Mouse (Mus musculus): ENCODE data around the gene Gramd1b.
A peak's percentile ranks its signal among the peaks of the same experiment; 100 is the strongest.

The Gramd1b gene

DNA sequence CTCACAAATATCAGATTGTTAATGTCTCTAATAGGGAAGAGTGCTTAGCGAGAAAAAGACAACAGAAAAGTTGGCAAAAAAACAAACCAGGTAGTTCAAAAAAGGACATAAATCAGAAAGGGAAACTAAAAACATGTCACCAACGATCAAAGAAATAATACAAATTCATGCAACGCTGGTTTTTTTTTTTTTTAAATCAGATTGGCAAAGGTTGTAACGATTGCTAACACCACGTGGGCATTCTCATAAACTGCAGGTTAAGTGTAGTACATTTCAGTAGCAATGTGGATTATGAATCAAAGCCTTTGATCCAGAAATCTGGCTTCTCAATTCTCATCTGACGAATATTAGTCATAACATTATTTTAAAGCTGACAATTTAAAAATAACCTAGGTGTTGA, 169.2 kb downstream of the Gramd1b start:
- no peak for DNase-seq (ENCODE audit: low spot score)

DNA sequence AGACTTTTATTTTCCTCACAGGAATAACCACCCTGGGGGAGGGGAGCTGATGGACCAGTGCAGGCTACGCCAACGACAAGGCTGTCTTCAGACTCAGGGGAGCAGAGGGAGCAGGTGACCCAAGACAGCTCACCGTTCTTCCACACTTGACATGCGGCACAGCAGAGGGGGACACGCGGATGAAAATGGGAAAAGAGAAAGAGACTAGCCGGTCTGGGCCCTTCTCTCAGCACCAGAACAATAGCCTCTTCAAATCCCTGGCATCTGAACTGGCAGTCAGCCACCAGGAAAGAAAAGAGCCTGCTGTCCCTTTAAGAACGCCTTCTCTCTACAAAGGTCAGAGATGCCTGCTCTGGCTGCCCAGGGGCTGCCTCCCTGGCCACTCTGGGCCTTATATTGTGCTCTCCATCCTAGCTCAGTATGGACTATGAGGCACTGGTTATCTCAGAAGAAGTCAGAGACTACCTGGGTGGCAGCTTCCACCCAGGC, 172.7 kb downstream of the Gramd1b start:
- no peak for DNase-seq (ENCODE audit: low spot score)

DNA sequence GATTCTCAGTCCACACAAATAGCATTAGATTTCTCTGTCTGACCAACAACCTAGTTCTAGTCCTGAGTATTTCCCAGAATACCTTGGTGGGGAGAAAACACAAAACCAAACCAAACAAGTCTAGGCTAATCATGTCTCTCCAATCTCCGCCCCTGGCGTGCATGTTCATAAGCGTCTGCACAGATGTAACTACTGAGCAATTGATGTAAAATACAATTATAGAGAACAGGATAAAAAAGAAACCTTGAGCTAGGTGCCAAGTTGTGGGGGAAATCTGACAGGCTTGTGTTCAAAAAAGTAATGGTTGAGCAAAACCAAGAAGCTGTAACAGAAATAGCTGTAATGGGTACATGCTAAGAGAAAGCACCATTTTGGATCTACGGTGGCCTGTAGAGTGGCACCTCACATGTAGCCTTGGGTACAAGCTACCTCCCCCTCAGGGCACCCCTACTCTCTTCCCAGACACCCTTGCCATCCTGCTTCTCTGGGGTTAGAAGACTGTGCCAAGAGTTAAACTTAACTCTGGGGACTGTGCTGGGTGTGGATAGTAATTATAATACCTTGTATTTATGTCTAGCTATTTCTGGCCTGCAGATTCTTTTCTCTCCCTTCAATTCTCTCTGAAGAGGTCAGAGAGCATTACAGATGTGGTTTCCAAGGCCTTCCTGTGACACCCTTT, 174.3 kb downstream of the Gramd1b start:
- DNase-seq (ENCODE audit: low spot score), result no peak

DNA sequence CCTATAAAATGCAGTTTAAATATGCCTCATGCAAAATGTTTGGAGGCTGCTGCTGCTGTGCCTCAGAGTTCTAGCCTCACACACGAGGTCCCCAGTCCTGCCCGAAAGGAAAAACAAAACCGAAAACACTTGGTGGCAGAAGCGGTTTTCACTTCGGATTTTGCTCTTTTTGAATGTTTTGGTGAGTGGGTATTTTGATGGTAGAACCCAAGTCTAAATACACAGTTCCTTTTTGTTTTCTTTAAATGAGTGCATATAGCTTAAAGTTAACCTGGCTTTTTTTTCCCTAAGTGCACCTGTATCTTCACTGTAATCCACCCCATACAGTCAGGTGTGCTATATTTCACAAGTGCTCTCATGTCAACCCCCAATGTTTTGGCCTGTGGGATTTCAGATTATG, 174.8 kb downstream of the Gramd1b start:
- no peak for DNase-seq (ENCODE audit: low spot score)

DNA sequence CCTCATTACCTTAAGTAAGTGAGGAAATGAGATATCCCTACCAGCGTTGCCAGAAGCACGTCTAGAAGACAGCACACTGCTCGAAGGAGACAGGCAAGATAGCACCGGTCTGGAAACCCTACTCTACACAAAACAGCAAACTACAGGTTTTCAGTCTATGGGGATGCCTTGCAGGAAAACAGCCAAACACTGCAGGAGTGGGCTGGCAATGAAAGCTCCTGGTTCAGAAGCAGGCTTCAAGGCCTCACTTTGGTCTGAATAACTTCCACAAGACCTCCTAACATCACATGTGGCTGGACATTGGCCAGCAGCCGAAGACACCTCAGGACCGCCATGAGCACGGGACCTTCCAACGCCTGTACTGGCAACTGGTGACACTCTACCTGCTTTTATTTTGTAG, 175.8 kb downstream of the Gramd1b start:
- no peak for DNase-seq (ENCODE audit: low spot score)

DNA sequence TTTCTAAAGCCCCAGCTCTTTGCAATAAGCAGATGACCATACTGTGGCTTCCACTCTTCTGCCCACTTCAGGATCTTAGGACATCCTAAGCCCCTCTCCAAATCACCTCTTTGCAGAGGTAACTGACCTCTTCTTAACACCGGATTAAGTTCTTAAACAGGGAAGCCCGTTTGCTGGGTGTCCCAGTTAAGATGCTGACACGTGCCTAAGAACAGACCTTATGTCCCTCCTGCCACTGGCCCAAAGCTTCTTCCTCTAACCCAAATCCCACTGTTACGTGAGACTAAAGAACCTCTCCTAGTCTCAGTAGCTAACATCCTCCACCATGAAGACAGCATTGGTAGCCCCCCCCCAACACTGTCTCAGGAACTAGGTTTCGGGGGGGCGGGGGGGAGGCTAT, 177.6 kb downstream of the Gramd1b start:
- DNase-seq (ENCODE audit: low spot score), result no peak

DNA sequence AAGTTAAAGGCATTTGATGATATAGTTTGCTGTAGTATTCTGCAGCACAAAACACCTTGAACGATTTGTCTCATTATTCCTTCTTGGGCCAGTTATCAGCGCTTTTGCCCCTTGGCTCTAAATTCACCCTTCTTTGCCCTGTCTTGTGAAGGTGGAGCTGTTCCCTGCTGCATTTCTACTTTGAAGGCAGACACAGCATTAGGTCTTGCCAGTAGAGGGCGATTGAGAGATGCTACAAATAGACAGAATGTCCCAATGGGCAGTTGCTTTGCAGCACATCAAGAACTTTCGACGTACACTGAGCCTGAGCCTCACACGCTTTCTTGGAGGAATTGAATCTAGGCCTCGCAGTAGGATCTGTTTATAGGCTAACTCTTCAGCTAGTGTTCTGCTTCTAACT, 180.5 kb downstream of the Gramd1b start:
- DNase-seq (ENCODE audit: low spot score), result no peak

DNA sequence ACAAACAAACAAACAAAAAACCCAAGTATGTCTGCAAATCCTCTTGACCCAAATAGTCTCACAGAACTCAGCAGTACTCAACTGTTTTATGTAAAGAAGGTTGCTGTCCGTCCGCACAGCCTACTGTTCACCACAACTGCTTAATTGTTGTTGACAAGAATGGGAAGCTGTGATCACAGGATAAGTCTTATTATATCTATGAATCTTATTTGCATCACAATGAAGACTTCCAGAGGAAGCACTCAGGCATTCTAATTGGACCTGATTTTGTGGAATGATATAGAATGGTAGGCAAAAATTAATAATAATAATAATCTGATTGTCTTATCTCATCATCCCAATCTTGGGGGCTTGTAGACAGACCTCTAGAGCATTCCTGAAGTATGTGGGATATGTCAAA, 181.1 kb downstream of the Gramd1b start:
- no peak for DNase-seq (ENCODE audit: low spot score)

DNA sequence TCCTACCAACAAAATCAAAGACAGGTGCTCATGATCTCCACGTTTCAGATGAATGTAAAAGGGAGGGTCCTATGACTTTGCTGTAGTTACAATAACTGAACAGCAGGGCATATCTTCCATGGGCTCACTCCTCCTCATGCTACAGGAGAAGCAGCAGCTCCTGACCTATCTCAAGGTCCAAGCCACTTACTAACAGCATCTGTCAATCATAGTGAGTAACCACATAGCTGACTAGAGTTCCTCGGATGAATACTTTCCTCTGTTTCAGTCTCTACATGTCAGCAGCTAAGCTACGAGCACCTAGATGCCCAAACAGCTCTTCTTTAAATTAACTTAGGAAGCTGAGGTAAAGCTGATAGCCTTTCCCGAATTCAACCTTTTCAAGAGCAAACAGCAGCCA, 181.6 kb downstream of the Gramd1b start:
- DNase-seq (ENCODE audit: low spot score), result no peak

DNA sequence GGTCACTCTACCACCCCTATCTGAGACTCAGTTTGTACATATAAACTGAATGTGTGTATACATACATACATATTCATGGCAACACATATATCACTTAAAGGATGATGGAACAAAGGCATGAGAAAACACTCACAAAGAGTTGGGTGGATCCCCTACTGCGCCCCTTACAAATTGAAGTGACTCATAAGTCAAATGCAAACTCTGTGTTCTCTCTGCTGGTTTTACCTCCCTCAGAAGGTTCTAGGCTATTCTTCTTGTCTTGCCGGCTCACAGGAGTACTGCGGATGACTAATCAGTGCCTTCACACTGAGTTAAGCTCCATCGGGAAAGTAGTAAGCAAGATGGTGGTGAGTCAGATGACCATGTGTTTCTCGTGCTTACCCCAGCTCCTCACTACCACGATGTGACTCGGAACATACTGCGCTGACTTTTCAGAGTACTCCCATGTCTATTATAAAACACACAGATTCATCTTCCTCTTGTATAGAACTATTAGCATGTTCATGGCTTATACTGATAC, 182.4 kb downstream of the Gramd1b start:
- no peak for DNase-seq (ENCODE audit: low spot score)

DNA sequence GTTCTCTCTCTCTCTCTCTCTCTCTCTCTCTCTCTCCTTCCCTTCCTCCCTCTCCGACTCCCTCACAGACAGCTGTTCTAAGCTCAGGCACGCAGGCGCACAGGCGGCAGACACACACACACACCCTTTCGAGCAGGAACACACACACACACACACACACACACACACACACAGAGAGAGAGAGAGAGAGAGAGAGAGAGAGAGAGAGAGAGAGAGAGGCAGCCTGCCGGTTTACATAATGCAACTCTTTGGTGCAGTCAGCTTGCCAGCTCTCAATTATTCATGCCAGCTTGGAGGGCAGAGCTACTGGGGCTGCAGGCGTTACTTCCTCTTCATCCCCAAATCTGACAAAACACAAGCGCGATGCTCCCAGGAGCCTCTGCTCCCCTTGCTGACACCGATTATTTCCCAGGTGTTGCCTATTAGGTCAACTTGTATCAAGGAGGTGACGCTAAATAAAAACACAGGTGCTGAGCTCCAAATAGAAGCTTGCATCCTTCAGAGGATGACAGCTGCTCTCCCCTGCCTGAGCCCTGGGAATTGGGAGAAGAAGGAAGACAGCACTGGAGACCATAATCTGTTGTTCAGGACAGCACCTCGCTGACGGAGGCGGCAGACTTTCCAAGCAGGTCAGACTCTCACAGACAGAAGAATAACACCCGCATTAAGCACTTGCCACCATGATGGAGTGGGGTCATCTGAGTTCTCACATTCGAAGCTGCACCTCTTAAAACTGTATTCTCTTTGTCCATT, 184.8 kb downstream of the Gramd1b start:
- DNase-seq (ENCODE audit: low spot score), result no peak

DNA sequence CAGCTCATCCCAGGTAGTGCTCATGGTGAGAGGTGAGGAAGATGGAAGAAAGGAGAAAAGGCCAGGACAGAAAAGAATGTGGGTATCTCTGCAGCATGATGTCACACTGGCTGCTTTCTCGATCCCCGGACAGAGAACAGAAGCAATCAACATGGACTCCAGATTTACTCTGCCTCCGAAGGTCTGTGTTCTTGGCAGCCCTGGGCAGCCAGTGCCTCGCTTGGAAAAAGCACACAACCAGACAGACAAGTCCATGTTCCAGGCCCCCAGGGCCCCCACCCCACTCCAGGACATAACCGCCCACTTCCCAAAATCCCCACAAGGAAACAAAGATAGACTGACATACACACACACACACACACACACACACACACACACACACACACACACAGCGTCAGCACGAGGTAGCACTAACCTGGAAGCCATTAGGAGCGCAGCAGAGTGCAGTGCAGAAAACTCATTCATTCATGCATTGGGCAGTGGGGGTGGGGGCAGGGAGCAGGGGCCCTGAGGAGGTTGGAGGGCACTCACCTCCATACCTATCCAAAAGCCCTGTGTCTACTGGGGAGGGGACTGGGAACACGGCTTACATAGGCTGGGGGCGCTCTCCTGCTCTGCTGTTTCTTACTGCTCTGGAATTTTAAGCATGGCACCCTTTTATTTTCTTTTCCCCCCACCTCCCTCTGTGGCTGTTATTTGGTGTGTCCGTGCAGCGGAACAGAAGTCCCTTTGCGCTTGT, 185.5 kb downstream of the Gramd1b start:
- no peak for DNase-seq (ENCODE audit: low spot score)

DNA sequence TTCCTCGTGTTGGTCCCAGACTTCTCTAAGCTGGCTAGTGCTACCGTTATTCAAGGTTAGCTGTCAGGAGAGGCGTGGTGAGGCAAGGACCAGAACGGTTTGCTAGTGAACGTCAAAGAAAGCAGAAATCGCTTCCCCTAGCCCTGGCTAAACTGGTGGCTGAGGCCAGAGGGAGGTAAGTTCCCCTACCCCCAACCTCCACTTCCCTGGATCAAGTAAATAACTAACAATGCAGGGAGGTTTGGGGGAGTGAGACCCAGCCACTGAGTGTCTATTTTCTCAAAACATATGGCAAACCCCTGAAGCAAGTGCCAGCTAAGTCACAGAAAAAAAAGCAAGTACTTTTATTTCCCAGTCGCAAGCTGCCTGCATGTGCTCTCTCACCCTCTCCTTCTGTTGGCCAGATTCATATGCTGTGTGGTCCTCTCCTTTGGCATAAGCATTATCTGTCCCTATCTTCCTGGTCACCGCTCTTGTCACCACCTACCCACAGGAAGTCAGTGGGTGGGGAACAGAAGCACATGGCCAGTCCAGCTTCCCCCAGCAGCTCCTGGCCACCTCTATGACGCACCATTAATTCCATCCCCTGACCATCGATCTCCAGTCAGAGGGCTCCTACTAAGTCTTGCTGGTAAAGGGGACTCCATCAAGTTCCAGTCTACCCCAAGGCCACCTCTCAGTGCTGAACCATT, 186.2 kb downstream of the Gramd1b start:
- no peak for DNase-seq (ENCODE audit: low spot score)

DNA sequence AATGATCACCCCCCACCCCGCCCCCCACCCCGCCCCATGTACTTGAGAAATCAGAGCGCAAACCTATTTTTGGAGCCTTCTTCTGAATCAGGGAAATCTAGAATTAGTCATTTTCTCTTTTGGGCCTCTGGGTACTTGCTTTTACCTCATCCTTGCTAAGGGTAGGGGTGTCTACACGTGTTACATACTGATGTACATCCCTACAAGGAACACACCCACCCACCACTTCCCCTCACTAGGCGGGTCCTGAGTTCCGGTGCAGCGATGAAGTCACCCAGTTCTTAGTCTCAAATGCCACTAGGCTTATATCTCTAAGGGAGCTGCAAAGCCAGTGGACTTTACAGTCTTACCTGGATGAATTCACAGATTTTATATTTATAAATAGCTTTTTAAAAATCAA, 187.4 kb downstream of the Gramd1b start:
- no peak for DNase-seq (ENCODE audit: low spot score)

DNA sequence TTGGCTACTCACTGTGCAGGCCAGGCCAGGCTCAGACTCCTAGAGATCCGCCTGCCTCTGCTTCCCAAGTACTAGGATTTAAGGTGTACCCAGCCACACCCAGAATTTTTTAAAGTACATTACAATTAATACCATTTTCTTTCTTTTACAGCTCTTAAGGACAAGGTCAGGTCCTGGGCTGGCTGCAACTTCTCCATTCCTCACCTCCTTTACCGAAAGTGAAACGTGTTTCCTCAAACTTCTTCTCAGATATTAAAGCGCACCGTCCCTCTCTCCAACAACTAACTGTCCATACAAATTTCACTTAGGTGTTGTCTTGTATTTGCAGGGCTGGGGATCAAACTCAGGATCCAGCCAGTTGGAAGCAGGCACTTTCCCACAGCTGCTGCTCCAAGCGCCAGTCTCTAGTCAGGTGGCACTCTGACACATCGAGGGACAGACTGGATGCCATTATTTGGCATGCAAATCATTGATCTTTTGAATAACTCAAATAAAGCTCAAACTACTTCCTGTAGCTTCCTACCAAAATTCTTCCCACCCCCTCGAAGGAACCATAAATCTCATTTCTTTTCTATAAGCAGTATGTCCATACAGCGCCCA, 188.0 kb downstream of the Gramd1b start:
- no peak for DNase-seq (ENCODE audit: low spot score)

DNA sequence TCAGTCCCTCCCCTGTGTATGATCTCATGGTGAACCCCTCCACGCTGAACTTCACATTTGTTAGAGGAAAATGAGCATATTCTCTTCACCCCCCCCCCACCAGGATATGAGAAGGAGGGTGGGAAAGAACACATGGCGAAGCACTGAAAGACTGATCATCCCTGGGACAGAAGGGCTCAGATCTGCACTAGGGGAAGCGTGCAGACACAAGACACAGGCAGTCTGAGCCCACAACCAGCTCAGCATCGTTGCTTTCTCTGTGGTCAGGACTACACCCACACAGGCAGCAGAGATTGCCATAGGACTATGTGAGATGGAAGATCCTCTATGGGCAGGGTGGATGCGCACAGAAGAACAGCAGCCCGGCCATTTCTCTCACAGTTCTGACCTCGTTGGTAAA, 189.1 kb downstream of the Gramd1b start:
- DNase-seq (ENCODE audit: low spot score), result no peak

DNA sequence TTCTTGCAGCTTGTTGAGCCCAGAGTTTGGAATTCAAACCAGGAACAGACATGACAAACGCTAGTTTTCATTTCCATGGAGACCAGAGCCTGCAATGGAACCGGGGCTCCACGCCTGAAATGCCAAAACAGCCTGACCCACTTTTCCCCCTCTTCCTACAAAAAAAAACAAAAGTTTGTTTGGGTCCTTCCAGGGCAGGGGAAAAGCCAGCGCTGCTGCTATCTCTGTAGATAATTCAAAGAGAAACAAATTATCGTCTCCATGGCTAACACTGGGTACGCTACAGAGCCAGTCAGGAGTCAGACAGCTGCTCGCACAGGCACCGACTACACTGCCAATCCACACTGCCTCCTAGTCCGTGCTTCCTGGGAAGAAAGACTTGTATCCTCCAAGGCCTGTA, 191.6 kb downstream of the Gramd1b start:
- peak; percentile 45 for DNase-seq (ENCODE audit: low spot score)

DNA sequence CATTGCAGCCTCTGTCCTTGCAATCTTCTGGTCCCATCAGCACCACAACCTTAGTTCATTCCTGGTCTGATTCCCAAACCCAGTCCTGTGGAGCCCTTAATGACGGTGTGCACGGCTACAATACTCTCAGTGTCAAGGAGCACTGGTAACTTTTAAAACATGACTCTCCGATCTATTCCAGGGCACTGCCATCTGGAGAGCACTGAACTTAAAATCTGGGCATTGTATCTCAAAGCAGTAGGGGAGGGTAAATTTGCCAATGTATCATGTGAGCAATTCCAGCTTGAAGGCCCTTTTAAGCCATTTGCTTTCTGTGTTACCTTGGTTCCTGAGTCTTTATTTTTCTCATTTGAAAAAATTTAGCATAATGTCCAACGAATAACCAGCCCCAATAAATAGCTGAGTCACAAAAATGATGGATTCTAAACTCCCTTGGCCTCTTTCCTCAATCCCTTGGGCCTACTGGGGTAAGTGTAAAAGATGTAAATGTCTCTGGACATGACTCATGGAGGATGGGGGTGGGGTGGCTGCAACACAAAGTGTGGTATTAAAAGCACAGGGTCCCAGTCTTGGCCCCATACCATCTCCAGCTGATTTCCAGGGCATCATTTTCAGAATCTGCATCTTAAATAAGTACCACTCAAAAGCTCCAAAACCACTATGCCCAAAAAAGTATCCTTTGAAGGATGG, 193.9 kb downstream of the Gramd1b start:
- no peak for DNase-seq (ENCODE audit: low spot score)

DNA sequence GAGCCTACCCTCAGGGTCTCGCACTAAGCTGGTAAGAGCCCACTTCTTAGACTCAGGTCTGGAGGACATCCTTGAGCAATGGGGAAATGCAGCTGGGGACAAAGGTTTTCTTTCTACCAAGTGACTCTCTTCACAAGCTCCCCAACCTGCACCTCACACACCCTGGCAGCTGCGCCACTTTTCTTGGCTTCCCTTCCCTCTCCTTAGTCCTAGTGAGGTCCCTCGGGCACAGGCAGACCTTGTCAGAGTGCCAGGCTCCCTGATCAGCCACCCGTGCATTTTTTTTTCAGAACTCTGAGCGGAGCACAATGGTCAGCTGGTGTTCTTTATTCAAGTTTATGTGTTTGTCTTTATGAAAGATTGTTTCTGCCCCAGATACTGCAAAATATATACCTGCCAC, 194.5 kb downstream of the Gramd1b start:
- peak; percentile 66 for DNase-seq (ENCODE audit: low spot score)

DNA sequence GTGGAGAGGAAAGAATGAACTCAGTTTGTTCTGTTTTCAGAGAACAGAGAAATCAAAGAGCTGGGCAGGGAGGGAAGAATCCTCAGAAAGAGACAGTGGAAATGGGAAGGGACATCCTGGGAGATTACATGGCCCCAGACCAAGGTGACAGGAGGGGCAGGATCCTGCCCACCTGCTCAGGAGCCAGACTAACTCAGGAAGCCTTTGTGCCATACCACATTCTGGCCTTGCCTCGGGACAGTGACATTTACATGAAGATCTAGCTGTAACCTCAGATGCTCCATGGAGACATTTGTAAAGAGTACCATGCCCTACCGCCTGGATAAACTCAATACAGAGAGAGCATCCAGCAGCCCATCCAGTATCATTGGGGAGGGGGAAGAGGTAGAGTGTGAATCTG, 196.6 kb downstream of the Gramd1b start:
- no peak for DNase-seq (ENCODE audit: low spot score)
